Mouse (Mus musculus): ENCODE results near the gene Sycp2. TPM values are rescaled to one million over a fixed set of nuclear protein-coding genes. Genes with fewer than 3 reads are reported as not detected.
"Not testable (repeated sequence)": the region's sequence is repeated elsewhere in the genome, so short reads cannot be mapped to it uniquely, and the experiment has no call there.

Sycp2 gene
- polyA plus RNA-seq, 1 experiment from 2014 or later = 0.05 TPM

- 37% methylated on average over 6 of the region's 6 CpGs for WGBS
- ATAC-seq (ENCODE audit: insufficient read depth, low FRiP score, low read depth) = no peak
- Histone ChIP-seq H3K9ac (no peak overlapping the region), H3K9me3 (no peaks in the 10 kb centered on the region), H3K27ac (no peak overlapping the region), H3K4me1 (peaks cover 17% of the 10 kb centered on the region), H3K4me3 (replicated peaks) (no peak overlapping the region), H3K36me3 (no peaks in the 10 kb centered on the region), H3K4me2 (no peak overlapping the region), H3K27me3 (replicated peaks) (no peaks in the 10 kb centered on the region; the same call in 1 of the 2 replicates)
These were observed 5.1 kb upstream of the Sycp2 start for GRCm38 (mm10) chr2:178412598-178412997.

GRCm38 (mm10) chr2:178410286-178410685, 2.8 kb upstream of the Sycp2 start:
- Histone ChIP-seq H3K36me3 (no peaks in the 10 kb centered on the region), H3K9me3 (no peaks in the 10 kb centered on the region), H3K27me3 (replicated peaks) (no peaks in the 10 kb centered on the region; the same call in 1 of the 2 replicates), H3K9ac (no peak overlapping the region), H3K4me2 (no peak overlapping the region), H3K4me3 (replicated peaks) (no peak overlapping the region), H3K27ac (no peak overlapping the region), H3K4me1 (peaks cover 15% of the 10 kb centered on the region)
- WGBS = 71% methylated on average over 6 of the region's 6 CpGs
- ATAC-seq (ENCODE audit: insufficient read depth, low FRiP score, low read depth) = no peak

GRCm38 (mm10) chr2:178409024-178409423, 1.5 kb upstream of the Sycp2 start:
- Histone ChIP-seq H3K27ac (no peak overlapping the region), H3K36me3 (no peaks in the 10 kb centered on the region), H3K4me2 (no peak overlapping the region), H3K9ac (no peak overlapping the region), H3K4me3 (replicated peaks) (no peak overlapping the region), H3K27me3 (replicated peaks) (no peaks in the 10 kb centered on the region; the same call in 1 of the 2 replicates), H3K9me3 (no peaks in the 10 kb centered on the region), H3K4me1 (peaks cover 11% of the 10 kb centered on the region)
- ATAC-seq (ENCODE audit: insufficient read depth, low FRiP score, low read depth) = no peak
- WGBS = 26% methylated on average over 1 of the region's 1 CpGs

- H3K36me3 ChIP-seq = no peaks in the 10 kb centered on the region
- H3K9me3 ChIP-seq = no peaks in the 10 kb centered on the region
- ATAC-seq (ENCODE audit: insufficient read depth, low FRiP score, low read depth) = no peak
- 59% methylated on average over 4 of the region's 4 CpGs for WGBS
- H3K27ac ChIP-seq = no peak overlapping the region
- H3K9ac ChIP-seq = no peak overlapping the region
- H3K4me1 ChIP-seq = no peaks in the 10 kb centered on the region
- no peaks in the 10 kb centered on the region for H3K27me3 ChIP-seq (replicated peaks)
- H3K4me2 ChIP-seq = no peak overlapping the region
- H3K4me3 ChIP-seq (replicated peaks) = no peak overlapping the region
These were observed 64.9 kb downstream of the Sycp2 start for GRCm38 (mm10) chr2:178342597-178342996.

- H3K9me3 ChIP-seq; H3K9ac ChIP-seq; H3K4me1 ChIP-seq; ATAC-seq (ENCODE audit: insufficient read depth, low FRiP score, low read depth); H3K36me3 ChIP-seq; H3K27ac ChIP-seq; H3K4me3 ChIP-seq (replicated peaks); H3K4me2 ChIP-seq; H3K27me3 ChIP-seq (replicated peaks): not testable (repeated sequence)
These were observed 65.4 kb downstream of the Sycp2 start for GRCm38 (mm10) chr2:178342105-178342504.

GRCm38 (mm10) chr2:178339044-178339443, 68.4 kb downstream of the Sycp2 start:
- no peaks in the 10 kb centered on the region for H3K9me3 ChIP-seq
- 1% methylated on average over 2 of the region's 2 CpGs for WGBS
- no peaks in the 10 kb centered on the region for H3K36me3 ChIP-seq
- H3K4me1 ChIP-seq = no peaks in the 10 kb centered on the region
- H3K27ac ChIP-seq = no peak overlapping the region
- no peak overlapping the region for H3K4me3 ChIP-seq (replicated peaks)
- H3K9ac ChIP-seq = no peak overlapping the region
- ATAC-seq (ENCODE audit: insufficient read depth, low FRiP score, low read depth) = no peak
- H3K27me3 ChIP-seq (replicated peaks) = no peaks in the 10 kb centered on the region
- H3K4me2 ChIP-seq = no peak overlapping the region

GRCm38 (mm10) chr2:178337878-178338277, 69.6 kb downstream of the Sycp2 start:
- Histone ChIP-seq H3K4me2 (no peak overlapping the region), H3K36me3 (no peaks in the 10 kb centered on the region)
- 32% methylated on average over 1 of the region's 1 CpGs for WGBS

GRCm38 (mm10) chr2:178329986-178330385, 77.5 kb downstream of the Sycp2 start:
- Histone ChIP-seq H3K9me3 (no peaks in the 10 kb centered on the region), H3K27ac (no peak overlapping the region), H3K4me2 (no peak overlapping the region), H3K9ac (no peak overlapping the region), H3K4me1 (peaks cover 5% of the 10 kb centered on the region; the same call in 1 of the 2 replicates), H3K36me3 (no peaks in the 10 kb centered on the region), H3K27me3 (replicated peaks) (no peaks in the 10 kb centered on the region), H3K4me3 (replicated peaks) (no peak overlapping the region)
- no peak for ATAC-seq (ENCODE audit: insufficient read depth, low FRiP score, low read depth)
- whole genome bisulfite sequencing = 55% methylated on average over 1 of the region's 1 CpGs

More at GRCm38 (mm10) chr2:178337878-178338277, 69.6 kb downstream of the Sycp2 start:
- H3K27me3 ChIP-seq (replicated peaks) = no peaks in the 10 kb centered on the region
- no peak for ATAC-seq (ENCODE audit: insufficient read depth, low FRiP score, low read depth)
- H3K9me3 ChIP-seq = no peaks in the 10 kb centered on the region
- no peak overlapping the region for H3K4me3 ChIP-seq (replicated peaks)
- H3K9ac ChIP-seq = no peak overlapping the region
- no peaks in the 10 kb centered on the region for H3K4me1 ChIP-seq
- H3K27ac ChIP-seq = no peak overlapping the region

- WGBS = 69% methylated on average over 5 of the region's 5 CpGs
These were observed 77.9 kb downstream of the Sycp2 start for GRCm38 (mm10) chr2:178329551-178329950.

GRCm38 (mm10) chr2:178327466-178328040, 79.9 kb downstream of the Sycp2 start:
- peaks cover 5% of the 10 kb centered on the region; the same call in 1 of the 2 replicates for H3K4me1 ChIP-seq
- ATAC-seq (ENCODE audit: insufficient read depth, low FRiP score, low read depth) = peak; percentile 79; the same call in 1 of the 2 replicates
- no peaks in the 10 kb centered on the region for H3K36me3 ChIP-seq
- H3K27me3 ChIP-seq (replicated peaks) = no peaks in the 10 kb centered on the region
- no peak overlapping the region for H3K9ac ChIP-seq
- H3K27ac ChIP-seq = no peak overlapping the region
- no peaks in the 10 kb centered on the region for H3K9me3 ChIP-seq
- H3K4me2 ChIP-seq = peak overlapping the region; percentile 19; the same call in 1 of the 2 replicates
- WGBS = 6% methylated on average over 12 of the region's 12 CpGs
- no peak overlapping the region for H3K4me3 ChIP-seq (replicated peaks)

More at GRCm38 (mm10) chr2:178329551-178329950, 77.9 kb downstream of the Sycp2 start:
- Histone ChIP-seq H3K27me3 (replicated peaks) (no peaks in the 10 kb centered on the region), H3K9ac (no peak overlapping the region), H3K36me3 (no peaks in the 10 kb centered on the region), H3K27ac (no peak overlapping the region), H3K4me3 (replicated peaks) (no peak overlapping the region), H3K9me3 (no peaks in the 10 kb centered on the region), H3K4me1 (peaks cover 5% of the 10 kb centered on the region; the same call in 1 of the 2 replicates), H3K4me2 (no peak overlapping the region)
- ATAC-seq (ENCODE audit: insufficient read depth, low FRiP score, low read depth) = no peak

- H3K36me3 ChIP-seq = no peaks in the 10 kb centered on the region
- no peak overlapping the region for H3K9ac ChIP-seq
- H3K9me3 ChIP-seq = no peaks in the 10 kb centered on the region
- H3K27me3 ChIP-seq (replicated peaks) = no peaks in the 10 kb centered on the region
- ATAC-seq (ENCODE audit: insufficient read depth, low FRiP score, low read depth) = 0 out of 2 replicates have a peak, but pooled peaks have one; percentile 3
- no peak overlapping the region for H3K27ac ChIP-seq
- peak overlapping the region; percentile 19 for H3K4me2 ChIP-seq
- H3K4me3 ChIP-seq (replicated peaks) = no peak overlapping the region
- peaks cover 5% of the 10 kb centered on the region; the same call in 1 of the 2 replicates for H3K4me1 ChIP-seq
- WGBS = 21% methylated on average over 5 of the region's 5 CpGs
These were observed 80.6 kb downstream of the Sycp2 start for GRCm38 (mm10) chr2:178326750-178327465.

GRCm38 (mm10) chr2:178326067-178326466, 81.4 kb downstream of the Sycp2 start:
- 91% methylated on average over 10 of the region's 10 CpGs for WGBS
- Histone ChIP-seq H3K9ac (no peak overlapping the region), H3K4me2 (no peak overlapping the region), H3K4me3 (replicated peaks) (no peak overlapping the region), H3K36me3 (no peaks in the 10 kb centered on the region), H3K9me3 (no peaks in the 10 kb centered on the region), H3K27me3 (replicated peaks) (no peaks in the 10 kb centered on the region), H3K27ac (no peak overlapping the region), H3K4me1 (peaks cover 5% of the 10 kb centered on the region; the same call in 1 of the 2 replicates)
- ATAC-seq (ENCODE audit: insufficient read depth, low FRiP score, low read depth) = no peak
